Mouse (Mus musculus) embryonic facial prominence, embryonic 13.5 days (tissue): Measurements from ENCODE around the gene Gnat1. TPM values are rescaled to one million over a fixed set of nuclear protein-coding genes. Genes with fewer than 3 reads are reported as not detected.

ENCODE experiments used
- ATAC-seq: fragments of 200-750 bp; cut with Nextera tagmentation; 2 replicates; pipeline ENCODE4 v1.8.0; 2017; ENCODE audit warnings: low read depth; ENCODE audit not compliant: insufficient number of reproducible peaks, insufficient read depth, low FRiP score, low TSS enrichment
- H3K27ac ChIP-seq: fragments of 300-500 bp; sonication (generic); 2 replicates; pipeline ENCODE4 v1.5.1; 2015; ENCODE audit warnings: moderate library complexity, mild to moderate bottlenecking, inconsistent platforms
- H3K27me3 ChIP-seq: fragments of 300-500 bp; sonication (generic); 2 replicates; pipeline ENCODE4 v1.6.1; 2015; ENCODE audit warnings: mild to moderate bottlenecking, inconsistent platforms
- H3K36me3 ChIP-seq: fragments of 300-500 bp; sonication (generic); 2 replicates; pipeline ENCODE4 v1.6.1; 2015; ENCODE audit warnings: mild to moderate bottlenecking, inconsistent platforms
- H3K4me1 ChIP-seq: fragments of 300-500 bp; sonication (generic); 2 replicates; pipeline ENCODE4 v1.6.1; 2015; ENCODE audit warnings: inconsistent platforms
- H3K4me2 ChIP-seq: fragments of 300-500 bp; sonication (generic); 2 replicates; pipeline ENCODE4 v1.6.1; 2015; ENCODE audit warnings: moderate library complexity, mild to moderate bottlenecking, inconsistent platforms
- H3K4me3 ChIP-seq: fragments of 300-500 bp; sonication (generic); 2 replicates; pipeline ENCODE4 v1.5.1; 2015; ENCODE audit warnings: mild to moderate bottlenecking, inconsistent platforms
- H3K9ac ChIP-seq: fragments of 300-500 bp; sonication (generic); 2 replicates; pipeline ENCODE4 v1.6.1; 2015; ENCODE audit warnings: mild to moderate bottlenecking, inconsistent platforms
- H3K9me3 ChIP-seq: fragments of 300-500 bp; sonication (generic); 2 replicates; pipeline ENCODE4 v1.6.1; 2016; ENCODE audit warnings: inconsistent platforms
- WGBS: fragments of 180-500 bp; shearing (Covaris S2); methylation state at CpG from one replicate; pipeline ENCODE4 v1.1.7; 2015; ENCODE audit warnings: mixed read lengths; 5-methylcytosine and 5-hydroxymethylcytosine counted together
- polyA plus RNA-seq: library from polyadenylated mRNA; unstranded; fragments of >200 nt; fragmentation: Nextera tagmentation; extraction: Ambion mirVana; gene quantifications from 2 replicates; pipeline ENCODE4 v1.2.1, GENCODE M21; 2015

The Gnat1 gene
- polyA plus RNA-seq, 1 experiment from 2014 or later = 2.0 TPM

DNA sequence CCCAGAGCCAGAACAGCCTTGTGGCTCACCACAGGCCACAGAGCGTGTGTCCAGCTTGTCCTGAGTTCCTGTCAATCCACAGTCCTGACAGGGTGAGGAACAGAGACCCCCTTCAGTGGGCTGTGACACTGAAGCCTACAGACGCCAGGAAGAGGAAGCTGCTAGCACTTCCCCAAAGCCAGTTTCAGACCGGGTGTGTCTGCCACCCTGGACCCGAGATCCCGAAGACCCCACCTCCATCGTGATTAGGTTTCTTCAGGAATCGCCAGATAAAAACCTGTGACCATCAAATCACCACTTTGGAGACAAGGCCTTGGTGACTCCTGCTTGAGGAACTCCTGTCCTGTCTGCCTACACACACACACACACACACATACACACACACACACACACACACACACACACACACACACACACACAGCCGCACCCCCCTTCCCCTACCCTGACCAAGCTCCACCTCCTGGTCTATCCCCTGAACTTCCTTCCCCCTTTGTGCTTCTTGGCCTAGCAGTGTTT, 39.2 kb downstream of the Gnat1 start:
- WGBS = 35% methylated on average over 8 of the region's 8 CpGs

GRCm38 (mm10) chr9:107637070-107637469, 42.4 kb downstream of the Gnat1 start:
- no peaks in the 10 kb centered on the region for H3K27me3 ChIP-seq
- H3K36me3 ChIP-seq = no peaks in the 10 kb centered on the region
- no peak overlapping the region for H3K9ac ChIP-seq
- 36% methylated on average over 7 of the region's 7 CpGs for WGBS
- no peak overlapping the region for H3K4me2 ChIP-seq
- H3K27ac ChIP-seq = no peak overlapping the region
- peaks cover 32% of the 10 kb centered on the region for H3K4me1 ChIP-seq
- ATAC-seq = no peak
- H3K4me3 ChIP-seq = no peak overlapping the region
- H3K9me3 ChIP-seq = no peaks in the 10 kb centered on the region

More for the DNA sequence above, 39.2 kb downstream of the Gnat1 start:
- Histone ChIP-seq H3K4me1 (peaks cover 27% of the 10 kb centered on the region), H3K9me3 (no peaks in the 10 kb centered on the region), H3K27me3 (no peaks in the 10 kb centered on the region), H3K4me3 (no peak overlapping the region), H3K36me3 (no peaks in the 10 kb centered on the region), H3K4me2 (no peak overlapping the region), H3K9ac (no peak overlapping the region), H3K27ac (peak overlapping the region; percentile 34; the same call in 1 of the 2 replicates)
- no peak for ATAC-seq

GRCm38 (mm10) chr9:107635279-107636028, 44.1 kb downstream of the Gnat1 start, which contains the start of gene Gnai2:
TSS of gene Gnai2 (minus strand) at chr9:107635367.
- peak within 1 kb of the TSS; percentile 91 for H3K27ac ChIP-seq
- peak within 1 kb of the TSS; percentile 93 for H3K9ac ChIP-seq
- peak within 1 kb of the TSS; percentile 99 for H3K4me2 ChIP-seq
- H3K9me3 ChIP-seq = no peaks in the 10 kb centered on the region
- WGBS = 3% methylated on average over 38 of the region's 38 CpGs
- H3K4me1 ChIP-seq = peaks cover 48% of the 10 kb centered on the region
- peak within 1 kb of the TSS; percentile 84 for H3K4me3 ChIP-seq
- peaks cover 5% of the 10 kb centered on the region; the same call in 1 of the 2 replicates for H3K36me3 ChIP-seq
- peak; percentile 92 for ATAC-seq
- no peaks in the 10 kb centered on the region for H3K27me3 ChIP-seq

DNA sequence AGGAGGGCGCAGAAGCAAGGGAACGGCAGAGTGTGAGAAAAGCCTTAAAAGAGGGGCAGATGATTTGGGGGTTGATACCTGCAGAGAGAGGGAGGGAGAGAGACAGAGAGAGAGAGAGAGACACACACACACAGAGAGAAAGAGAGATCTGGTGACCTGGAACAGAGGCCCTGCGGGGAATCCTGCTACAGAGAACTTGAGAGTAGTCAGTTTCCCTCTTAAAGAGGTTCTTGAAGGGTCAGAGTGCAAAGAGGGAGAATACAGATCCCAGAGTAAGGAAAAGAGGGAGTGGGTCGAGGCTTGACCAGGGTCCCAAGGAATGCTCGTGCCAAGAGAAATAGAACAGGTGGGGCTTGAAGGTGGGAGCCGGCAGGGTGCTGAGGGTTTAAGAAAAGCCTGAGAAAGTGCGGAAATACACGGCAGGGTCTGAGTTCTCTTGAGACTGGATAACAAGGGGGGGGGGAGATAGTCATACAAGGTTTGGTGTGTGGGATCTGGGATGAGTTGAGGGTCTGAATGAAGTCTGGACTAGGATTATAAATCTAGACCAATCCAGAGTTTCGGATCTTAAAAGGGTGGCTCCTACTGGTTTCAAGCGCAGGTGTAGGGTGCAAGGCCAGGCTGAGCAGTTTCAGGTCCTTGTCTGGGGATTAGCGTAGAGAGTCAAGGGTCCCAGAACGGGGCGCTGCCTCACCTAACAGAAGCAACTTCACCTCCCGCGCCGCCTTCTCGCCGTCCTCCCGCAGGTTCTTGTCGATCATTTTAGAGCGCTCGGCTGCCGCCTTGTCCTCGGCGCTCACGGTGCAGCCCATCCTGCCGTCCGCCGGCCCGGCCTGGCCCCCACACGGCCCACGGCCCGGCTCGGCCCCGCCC, 44.9 kb downstream of the Gnat1 start:
- Histone ChIP-seq H3K4me2 (peak overlapping the region; percentile 99), H3K9me3 (no peaks in the 10 kb centered on the region), H3K27ac (peak overlapping the region; percentile 91), H3K9ac (peak overlapping the region; percentile 93), H3K4me1 (peaks cover 56% of the 10 kb centered on the region), H3K4me3 (peak overlapping the region; percentile 84), H3K27me3 (no peaks in the 10 kb centered on the region), H3K36me3 (peaks cover 6% of the 10 kb centered on the region; the same call in 1 of the 2 replicates)
- WGBS = under 1% methylated on average over 35 of the region's 35 CpGs
- ATAC-seq = no peak

DNA sequence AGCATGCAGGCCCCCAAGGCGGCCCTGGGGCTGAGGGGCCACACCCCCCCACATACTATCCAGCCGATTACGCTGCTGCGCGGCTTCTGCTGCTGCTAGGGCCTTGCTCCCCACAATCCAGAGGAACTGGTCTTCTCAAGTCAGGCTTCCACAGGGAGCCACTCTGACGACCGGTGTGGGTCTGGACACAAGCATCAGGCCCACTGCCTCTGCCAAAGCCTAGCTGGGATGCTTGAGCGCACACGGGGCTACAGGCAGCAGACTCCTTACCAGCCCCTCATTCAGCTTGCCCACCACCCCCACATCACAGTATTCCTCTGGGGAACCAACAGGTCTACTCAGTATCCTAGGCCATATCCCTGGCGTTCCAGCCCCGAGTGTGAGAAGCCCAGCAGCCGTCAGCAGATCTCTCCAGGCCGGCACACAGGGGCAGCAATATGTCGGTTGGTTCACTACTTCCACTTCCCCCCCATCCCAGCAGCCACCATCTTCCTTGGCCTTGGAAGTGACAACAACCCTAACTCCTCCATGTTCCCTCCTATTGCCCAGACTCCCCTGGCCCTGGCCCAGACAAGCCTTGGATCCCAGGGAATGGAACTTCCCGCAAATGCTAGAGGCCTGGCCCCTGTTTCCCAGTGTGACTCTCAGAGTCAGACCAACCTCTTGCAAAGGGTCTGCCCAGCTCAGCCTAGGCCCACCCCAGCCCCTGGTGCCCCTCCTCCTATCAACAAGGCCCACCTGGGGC, 45.7 kb downstream of the Gnat1 start:
- H3K27me3 ChIP-seq = no peaks in the 10 kb centered on the region
- H3K9me3 ChIP-seq = no peaks in the 10 kb centered on the region
- no peak for ATAC-seq
- H3K4me3 ChIP-seq = peak overlapping the region; percentile 84
- H3K36me3 ChIP-seq = peaks cover 13% of the 10 kb centered on the region
- H3K4me2 ChIP-seq = peak overlapping the region; percentile 99
- 1% methylated on average over 15 of the region's 15 CpGs for WGBS
- H3K4me1 ChIP-seq = peaks cover 64% of the 10 kb centered on the region
- peak overlapping the region; percentile 93 for H3K9ac ChIP-seq
- H3K27ac ChIP-seq = peak overlapping the region; percentile 91

- 0 out of 2 replicates have a peak, but pooled peaks have one; percentile 10 for ATAC-seq
- peak overlapping the region; percentile 99 for H3K4me2 ChIP-seq
- H3K36me3 ChIP-seq = peaks cover 18% of the 10 kb centered on the region
- H3K27me3 ChIP-seq = no peaks in the 10 kb centered on the region
- peak overlapping the region; percentile 93 for H3K9ac ChIP-seq
- peaks cover 71% of the 10 kb centered on the region for H3K4me1 ChIP-seq
- no peaks in the 10 kb centered on the region for H3K9me3 ChIP-seq
- 2% methylated on average over 33 of the region's 33 CpGs for WGBS
- H3K27ac ChIP-seq = peak overlapping the region; percentile 91
- peak overlapping the region; percentile 84 for H3K4me3 ChIP-seq
Observed at GRCm38 (mm10) chr9:107633091-107633660, 46.3 kb downstream of the Gnat1 start.

DNA sequence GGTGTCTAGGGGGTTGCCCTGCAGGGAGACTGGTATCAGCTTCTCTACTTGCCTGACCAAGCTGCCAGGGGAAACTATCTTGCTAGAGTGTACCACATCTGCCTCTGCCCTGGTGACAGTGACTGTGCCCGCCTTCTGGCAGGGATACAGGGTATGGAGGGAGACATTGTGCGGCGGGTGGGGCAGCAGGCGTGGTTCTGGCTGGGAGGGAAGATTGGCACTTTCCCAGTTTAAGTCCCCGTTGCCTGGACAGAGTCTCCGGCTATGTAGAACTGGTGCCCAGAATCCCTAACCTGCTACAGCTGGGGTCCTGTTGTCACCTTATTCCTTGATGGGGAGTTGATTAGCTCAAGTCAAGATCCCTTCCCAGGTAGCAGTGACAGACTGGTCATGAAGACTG, 47.0 kb downstream of the Gnat1 start:
- Histone ChIP-seq H3K4me1 (peaks cover 78% of the 10 kb centered on the region), H3K4me2 (peak overlapping the region; percentile 99), H3K27me3 (no peaks in the 10 kb centered on the region), H3K36me3 (peaks cover 22% of the 10 kb centered on the region), H3K4me3 (peak overlapping the region; percentile 84), H3K9me3 (no peaks in the 10 kb centered on the region), H3K27ac (peak overlapping the region; percentile 91), H3K9ac (peak overlapping the region; percentile 93)
- ATAC-seq = no peak
- WGBS = 74% methylated on average over 6 of the region's 6 CpGs

DNA sequence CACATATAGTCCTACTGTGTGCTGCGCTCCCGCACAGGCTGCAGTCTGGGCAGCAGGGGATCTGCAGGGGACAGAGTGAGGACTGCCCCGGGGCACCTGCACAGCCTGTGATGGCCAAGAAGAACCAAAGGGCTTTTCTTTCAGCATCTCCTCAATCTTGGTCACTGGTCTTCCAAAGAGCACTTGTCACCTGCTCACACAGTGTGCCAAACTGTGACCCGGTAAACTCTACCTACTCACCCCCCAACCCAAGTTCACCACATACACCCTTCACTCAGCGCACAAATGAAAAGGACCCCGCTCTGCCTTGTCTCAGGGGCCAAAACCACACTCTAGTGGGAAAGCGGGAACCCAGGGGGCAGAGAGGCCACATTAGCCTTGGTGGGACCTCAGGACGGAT, 47.7 kb downstream of the Gnat1 start:
- Histone ChIP-seq H3K27me3 (no peaks in the 10 kb centered on the region), H3K9ac (peak overlapping the region; percentile 93), H3K4me1 (peaks cover 81% of the 10 kb centered on the region), H3K36me3 (peaks cover 22% of the 10 kb centered on the region), H3K4me3 (peak overlapping the region; percentile 84; the same call in 1 of the 2 replicates), H3K9me3 (no peaks in the 10 kb centered on the region), H3K4me2 (peak overlapping the region; percentile 99), H3K27ac (peak overlapping the region; percentile 91)
- no peak for ATAC-seq
- 84% methylated on average over 8 of the region's 8 CpGs for WGBS

DNA sequence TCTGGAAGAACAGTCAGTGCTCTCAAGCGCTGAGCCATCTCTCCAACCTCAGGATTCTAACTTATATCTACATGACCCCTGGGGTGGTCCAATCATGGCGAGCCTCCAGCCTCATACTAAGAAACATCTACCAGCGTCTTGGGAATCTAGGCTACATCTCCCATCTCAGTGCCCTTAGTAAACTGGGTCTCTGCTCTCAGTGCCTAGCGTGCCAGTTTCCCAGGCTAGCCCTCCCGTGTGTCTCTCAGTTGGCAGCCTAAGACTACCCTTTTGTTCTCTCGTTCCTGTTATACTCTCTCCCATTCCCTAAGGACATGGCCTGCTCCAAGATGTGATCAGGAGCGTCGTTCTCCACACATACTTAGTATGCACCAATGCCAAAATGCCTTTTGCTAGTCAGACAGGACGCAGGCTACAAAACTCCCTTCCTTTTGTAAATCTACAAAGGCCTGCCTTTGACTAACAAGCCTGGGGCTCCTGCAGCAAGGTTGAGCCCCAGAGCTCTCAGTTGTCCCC, 48.1 kb downstream of the Gnat1 start:
- H3K9ac ChIP-seq = 0 out of 2 replicates have a peak overlapping the region, but pooled peaks have one; percentile 40
- H3K4me1 ChIP-seq = peaks cover 83% of the 10 kb centered on the region
- no peaks in the 10 kb centered on the region for H3K9me3 ChIP-seq
- no peaks in the 10 kb centered on the region for H3K27me3 ChIP-seq
- peak overlapping the region; percentile 91 for H3K27ac ChIP-seq
- peak overlapping the region; percentile 99 for H3K4me2 ChIP-seq
- 54% methylated on average over 9 of the region's 9 CpGs for WGBS
- no peak for ATAC-seq
- 0 out of 2 replicates have a peak overlapping the region, but pooled peaks have one; percentile 84 for H3K4me3 ChIP-seq
- peaks cover 22% of the 10 kb centered on the region for H3K36me3 ChIP-seq

GRCm38 (mm10) chr9:107630576-107630975, 48.9 kb downstream of the Gnat1 start:
- peak overlapping the region; percentile 91 for H3K27ac ChIP-seq
- peak overlapping the region; percentile 99 for H3K4me2 ChIP-seq
- peaks cover 83% of the 10 kb centered on the region for H3K4me1 ChIP-seq
- ATAC-seq = no peak
- H3K27me3 ChIP-seq = no peaks in the 10 kb centered on the region
- peak overlapping the region; percentile 66 for H3K9ac ChIP-seq
- 3% methylated on average over 4 of the region's 4 CpGs for WGBS
- H3K4me3 ChIP-seq = peak overlapping the region; percentile 21; the same call in 1 of the 2 replicates
- no peaks in the 10 kb centered on the region for H3K9me3 ChIP-seq
- H3K36me3 ChIP-seq = peaks cover 27% of the 10 kb centered on the region
